Comparison of ENCODE assay signal across 26 mouse cellular contexts in genomic region chr14:86171118-86171517, GRCm38 (mm10).
DNase-seq lines count a peak whose midpoint lies in the region; ATAC-seq and TF ChIP-seq lines count a peak whose summit lies in the region.
"Had no signal": no experiment of that assay in that cellular context is flagged by ENCODE, and none has a peak within 500 bp of the region (broad histone marks: within the 10 kb centered on the region; RNA-seq: fewer than 3 reads in every experiment).

No protein-coding gene starts in this region.

- H3K4me2 ChIP-seq in forebrain, embryonic 14.5 days (ENCODE audit: low read length): no peak overlapping the region
- no peak overlapping the region for H3K4me2 ChIP-seq in forebrain, embryonic 11.5 days (ENCODE audit: low read depth, low read length, severe bottlenecking)
- H3K4me2 ChIP-seq in heart, embryonic 16.5 days (ENCODE audit: low read depth, low read length): no peak overlapping the region
- no peak overlapping the region for H3K4me2 ChIP-seq in lung, embryonic 14.5 days
- H3K4me2 ChIP-seq: hindbrain, embryonic 13.5 days; midbrain, embryonic 13.5 days; neural tube, embryonic 12.5 days had no signal

- H3K9ac ChIP-seq in forebrain, embryonic 14.5 days (ENCODE audit: low read length): no peak overlapping the region
- no peak overlapping the region for H3K9ac ChIP-seq in forebrain, embryonic 11.5 days (ENCODE audit: low read length)
- H3K9ac ChIP-seq in heart, embryonic 16.5 days (ENCODE audit: low read length): no peak overlapping the region
- H3K9ac ChIP-seq in lung, embryonic 14.5 days: no peak overlapping the region
- H3K9ac ChIP-seq: hindbrain, embryonic 13.5 days; liver, postnatal 0 days; midbrain, embryonic 13.5 days; neural tube, embryonic 12.5 days had no signal

- H3K27ac ChIP-seq in forebrain, embryonic 14.5 days (ENCODE audit: low read depth, low read length): no peak overlapping the region
- no peak overlapping the region for H3K27ac ChIP-seq in forebrain, embryonic 11.5 days (ENCODE audit: low read depth, low read length)
- H3K27ac ChIP-seq in heart, embryonic 16.5 days (ENCODE audit: low read length): no peak overlapping the region
- peak overlapping the region; percentile 10; the same call in 1 of the 2 replicates for H3K27ac ChIP-seq in lung, embryonic 14.5 days (ENCODE audit: low read depth)
- H3K27ac ChIP-seq in layer of hippocampus, adult 2 months: no peak overlapping the region
- H3K27ac ChIP-seq: forebrain, embryonic 10.5 days; hindbrain, embryonic 13.5 days; limb, embryonic 10.5 days; midbrain, embryonic 13.5 days; neural tube, embryonic 12.5 days had no signal

- H3K27me3 ChIP-seq in forebrain, embryonic 14.5 days (replicated peaks; ENCODE audit: control insufficient read depth, insufficient read depth, low read length): no peaks in the 10 kb centered on the region
- H3K27me3 ChIP-seq in forebrain, embryonic 11.5 days (ENCODE audit: control insufficient read depth, insufficient read depth, low read length): no peaks in the 10 kb centered on the region
- H3K27me3 ChIP-seq in heart, embryonic 16.5 days (ENCODE audit: control insufficient read depth, insufficient read depth, low read length): no peaks in the 10 kb centered on the region
- no peaks in the 10 kb centered on the region for H3K27me3 ChIP-seq in lung, embryonic 14.5 days (ENCODE audit: insufficient read depth, low read length)
- H3K27me3 ChIP-seq: hindbrain, embryonic 13.5 days; midbrain, embryonic 13.5 days; neural tube, embryonic 12.5 days had no signal

- 34% methylated on average over 1 of the region's 1 CpGs for WGBS in forebrain, embryonic 14.5 days
- WGBS in forebrain, embryonic 11.5 days: 80% methylated on average over 1 of the region's 1 CpGs
- 19% methylated on average over 1 of the region's 1 CpGs for WGBS in heart, embryonic 16.5 days
- 20% methylated on average over 1 of the region's 1 CpGs for WGBS in lung, embryonic 14.5 days

- peak; percentile 21 for DNase-seq in forebrain, embryonic 14.5 days (ENCODE audit: low spot score)
- DNase-seq in forebrain, embryonic 11.5 days (ENCODE audit: low spot score): no peak
- DNase-seq in heart, adult 8-10 months (ENCODE audit: low spot score): no peak
- peak; percentile 80 for DNase-seq in lung, embryonic 14.5 days
- no peak for DNase-seq in lung, postnatal 10 days
- DNase-seq in brain, adult 2 months (ENCODE audit: low read depth, low spot score): peak; percentile 80
- DNase-seq in layer of hippocampus, adult 2 months (ENCODE audit: low spot score in 2 of 2): no peak
- DNase-seq: adrenal gland, postnatal 10 days; cerebellum, adult 11 months; cerebellum, postnatal 10 days; heart, postnatal 14 days; kidney, adult 9 months; kidney, postnatal 36 days; layer of hippocampus, adult 9-11 months; liver, postnatal 0 days; thymus, adult 18-20 months; thymus, postnatal 4 days had no signal

- H3K4me3 ChIP-seq in forebrain, embryonic 14.5 days (ENCODE audit: low read depth, low read length): no peak overlapping the region
- no peak overlapping the region for H3K4me3 ChIP-seq in forebrain, embryonic 11.5 days (ENCODE audit: low read depth, low read length)
- H3K4me3 ChIP-seq in heart, embryonic 16.5 days (ENCODE audit: low read length): no peak overlapping the region
- H3K4me3 ChIP-seq in lung, embryonic 14.5 days (ENCODE audit: low read depth, low read length): no peak overlapping the region
- H3K4me3 ChIP-seq in layer of hippocampus, adult 2 months: no peak overlapping the region
- H3K4me3 ChIP-seq: forebrain, embryonic 10.5 days; hindbrain, embryonic 13.5 days; limb, embryonic 10.5 days; midbrain, embryonic 13.5 days; neural tube, embryonic 12.5 days had no signal

- H3K4me1 ChIP-seq in forebrain, embryonic 14.5 days (ENCODE audit: control insufficient read depth, insufficient read depth, low read length): no peaks in the 10 kb centered on the region
- no peaks in the 10 kb centered on the region for H3K4me1 ChIP-seq in forebrain, embryonic 11.5 days (replicated peaks; ENCODE audit: control insufficient read depth, insufficient read depth, low read length)
- peaks cover 2% of the 10 kb centered on the region; the same call in 1 of the 2 replicates for H3K4me1 ChIP-seq in heart, embryonic 16.5 days (ENCODE audit: control insufficient read depth, insufficient read depth, low read length)
- H3K4me1 ChIP-seq in lung, embryonic 14.5 days (ENCODE audit: insufficient read depth): peaks cover 3% of the 10 kb centered on the region; the same call in 1 of the 2 replicates
- H3K4me1 ChIP-seq: forebrain, embryonic 10.5 days; hindbrain, embryonic 13.5 days; limb, embryonic 10.5 days; midbrain, embryonic 13.5 days; neural tube, embryonic 12.5 days had no signal

- ATAC-seq in forebrain, embryonic 14.5 days: no peak
- ATAC-seq in forebrain, embryonic 11.5 days (replicated peaks; ENCODE audit: low FRiP score): no peak
- ATAC-seq in heart, embryonic 16.5 days (replicated peaks; ENCODE audit: extremely low read depth, insufficient read depth, low FRiP score): peak; percentile 70
- ATAC-seq in lung, embryonic 14.5 days (ENCODE audit: insufficient read depth): peak; percentile 83
- ATAC-seq: activated CD4-positive, CD25-positive, alpha-beta regulatory T cell, adult 4 months; CD4-positive, CD25-positive, alpha-beta regulatory T cell, adult 4 months; inflammation-experienced regulatory T-cells, adult 6 months; liver, postnatal 0 days; midbrain, embryonic 13.5 days had no signal

- no peaks in the 10 kb centered on the region for H3K36me3 ChIP-seq in forebrain, embryonic 14.5 days (ENCODE audit: control insufficient read depth, insufficient read depth, low read length)
- no peaks in the 10 kb centered on the region for H3K36me3 ChIP-seq in forebrain, embryonic 11.5 days (ENCODE audit: control insufficient read depth, insufficient read depth, low read length)
- no peaks in the 10 kb centered on the region for H3K36me3 ChIP-seq in heart, embryonic 16.5 days (ENCODE audit: control insufficient read depth, insufficient read depth)
- H3K36me3 ChIP-seq in lung, embryonic 14.5 days (ENCODE audit: insufficient read depth): no peaks in the 10 kb centered on the region
- H3K36me3 ChIP-seq: forebrain, embryonic 10.5 days; hindbrain, embryonic 13.5 days; limb, embryonic 10.5 days; midbrain, embryonic 13.5 days; neural tube, embryonic 12.5 days had no signal

- no peak for TF ChIP-seq CTCF in lung, embryonic 14.5 days (IDR thresholded peaks at IDR 0.05; ENCODE audit: low read depth)
- no peak for TF ChIP-seq CTCF in layer of hippocampus, adult 2 months (conservative IDR thresholded peaks at IDR 0.05)

- H3K9me3 ChIP-seq in forebrain, embryonic 14.5 days (replicated peaks; ENCODE audit: control insufficient read depth, low read length): no peaks in the 10 kb centered on the region
- H3K9me3 ChIP-seq in forebrain, embryonic 11.5 days (ENCODE audit: control insufficient read depth, low read length): no peaks in the 10 kb centered on the region
- no peaks in the 10 kb centered on the region for H3K9me3 ChIP-seq in heart, embryonic 16.5 days (replicated peaks; ENCODE audit: control insufficient read depth, low read length)
- no peaks in the 10 kb centered on the region for H3K9me3 ChIP-seq in lung, embryonic 14.5 days (ENCODE audit: low read depth, low read length)
- H3K9me3 ChIP-seq: forebrain, embryonic 10.5 days; hindbrain, embryonic 13.5 days; limb, embryonic 10.5 days; midbrain, embryonic 13.5 days; neural tube, embryonic 12.5 days had no signal

Comparison
In these comparisons a context has a peak if more than half of its experiments do, and no peak if none do; other contexts are left out.
1. DNase-seq: peak in forebrain, embryonic 14.5 days (single experiment), lung, embryonic 14.5 days (single experiment) and brain, adult 2 months (single experiment); none in forebrain, embryonic 11.5 days (single experiment), heart, adult 8-10 months (single experiment), lung, postnatal 10 days (single experiment) and layer of hippocampus, adult 2 months (0 of 2).
2. ATAC-seq: peak in heart, embryonic 16.5 days (single experiment) and lung, embryonic 14.5 days (single experiment); none in forebrain, embryonic 14.5 days (single experiment) and forebrain, embryonic 11.5 days (single experiment).